Mouse (Mus musculus): ENCODE measurements around the gene Pigb. TPM values are rescaled to one million over a fixed set of nuclear protein-coding genes. Genes with fewer than 3 reads are reported as not detected.

Pigb gene
- total and polyA plus RNA-seq, 3 experiments = 3.8 to 15.9 (median 5.7) TPM

GRCm38 (mm10) chr9:73049833-73050232, 9.7 kb upstream of the Pigb start:
- Histone ChIP-seq H3K4me1 (ENCODE audit: control insufficient read depth in 1 of 2, insufficient read depth in 2 of 2) (peaks cover 2 to 57% of the 10 kb centered on the region in 2 experiments; a peak in 3 of 4 replicates), H3K27me3 (replicated peaks) (no peaks in the 10 kb centered on the region), H3K4me2 (ENCODE audit: insufficient read depth, low read depth, poor library complexity, severe bottlenecking) (no peak overlapping the region), H3K9ac (ENCODE audit: insufficient read depth, low read depth) (no peak overlapping the region), H3K4me3 (replicated peaks in 1 of 3; ENCODE audit: low read depth in 2 of 3, low read length in 2 of 3, poor library complexity in 1 of 3) (no peak overlapping the region), H3K27ac (ENCODE audit: insufficient read depth, low read depth) (no peak overlapping the region), H3K36me3 (replicated peaks in 1 of 2; ENCODE audit: control insufficient read depth in 1 of 2, insufficient read depth in 1 of 2, low read length in 1 of 2) (peaks cover 0 to 30% of the 10 kb centered on the region in 2 experiments), H3K9me3 (replicated peaks; ENCODE audit: low read length) (no peaks in the 10 kb centered on the region), H3K79me2 (replicated peaks; ENCODE audit: control insufficient read depth, extremely low read depth, insufficient read depth, poor library complexity, severe bottlenecking) (peaks cover 7% of the 10 kb centered on the region; the same call in 1 of the 2 replicates)
- TF ChIP-seq CTCF (conservative IDR thresholded peaks at IDR 0.05 in 1 of 2, IDR thresholded peaks at IDR 0.05 in 1 of 2; ENCODE audit: low read depth in 2 of 2, low read length in 2 of 2) = no peak
- TF ChIP-seq NRF1 (IDR thresholded peaks at IDR 0.05; ENCODE audit: low read depth, low read length) = no peak
- TF ChIP-seq ZKSCAN1 (IDR thresholded peaks at IDR 0.05; ENCODE audit: borderline replicate concordance, low read depth, low read length) = no peak
- TF ChIP-seq USF1 (IDR thresholded peaks at IDR 0.05; ENCODE audit: low read depth, low read length) = no peak
- no peak for TF ChIP-seq JUN (IDR thresholded peaks at IDR 0.05; ENCODE audit: insufficient read depth, low read depth, low read length)
- no peak for TF ChIP-seq POLR2AphosphoS2 (IDR thresholded peaks at IDR 0.05; ENCODE audit: low read depth, low read length)
- TF ChIP-seq MEF2A (IDR thresholded peaks at IDR 0.05; ENCODE audit: borderline replicate concordance, low read depth, low read length) = no peak
- no peak for TF ChIP-seq MYC (IDR thresholded peaks at IDR 0.05; ENCODE audit: low read depth, low read length)
- TF ChIP-seq NELFE (IDR thresholded peaks at IDR 0.05; ENCODE audit: low read depth, low read length) = no peak
- in situ Hi-C loops (cut with MboI; ENCODE audit: low pct_ligation_motif_present, low pct_unique_long_range_greater_than_20kb, low sequenced_read_pairs) = no loop called here
- dilution Hi-C loops (cut with MboI; ENCODE audit: extremely low pct_ligation_motif_present, extremely low pct_unique_long_range_greater_than_20kb, low sequenced_read_pairs) = no loop called here
- no peak for DNase-seq (ENCODE audit: extremely low read depth)

- H3K27ac ChIP-seq (ENCODE audit: insufficient read depth, low read depth) = no peak overlapping the region
- in situ Hi-C loops (cut with MboI; ENCODE audit: low pct_ligation_motif_present, low pct_unique_long_range_greater_than_20kb, low sequenced_read_pairs) (no loop called here), dilution Hi-C loops (cut with MboI; ENCODE audit: extremely low pct_ligation_motif_present, extremely low pct_unique_long_range_greater_than_20kb, low sequenced_read_pairs) (no loop called here)
- no peak overlapping the region for H3K4me3 ChIP-seq (replicated peaks in 1 of 3; ENCODE audit: low read depth in 2 of 3, low read length in 2 of 3, poor library complexity in 1 of 3)
- H3K9me3 ChIP-seq (replicated peaks; ENCODE audit: low read length) = no peaks in the 10 kb centered on the region
- no peaks in the 10 kb centered on the region for H3K27me3 ChIP-seq (replicated peaks)
- H3K4me1 ChIP-seq (ENCODE audit: control insufficient read depth in 1 of 2, insufficient read depth in 2 of 2) = peaks cover 2 to 51% of the 10 kb centered on the region in 2 experiments; a peak in 3 of 4 replicates
- H3K4me2 ChIP-seq (ENCODE audit: insufficient read depth, low read depth, poor library complexity, severe bottlenecking) = no peak overlapping the region
- no peak overlapping the region for H3K9ac ChIP-seq (ENCODE audit: insufficient read depth, low read depth)
- H3K36me3 ChIP-seq (replicated peaks in 1 of 2; ENCODE audit: control insufficient read depth in 1 of 2, insufficient read depth in 1 of 2, low read length in 1 of 2) = peaks cover 0 to 26% of the 10 kb centered on the region in 2 experiments
- DNase-seq (ENCODE audit: extremely low read depth) = no peak
- TF ChIP-seq POLR2A (IDR thresholded peaks at IDR 0.05; ENCODE audit: low read depth, low read length) (no peak), JUN (IDR thresholded peaks at IDR 0.05; ENCODE audit: insufficient read depth, low read depth, low read length) (no peak), EP300 (IDR thresholded peaks at IDR 0.05; ENCODE audit: low read length) (no peak)
- peaks cover 7% of the 10 kb centered on the region; the same call in 1 of the 2 replicates for H3K79me2 ChIP-seq (replicated peaks; ENCODE audit: control insufficient read depth, extremely low read depth, insufficient read depth, poor library complexity, severe bottlenecking)
Observed at GRCm38 (mm10) chr9:73048927-73049326, 8.7 kb upstream of the Pigb start.

- TF ChIP-seq POLR2AphosphoS2 (IDR thresholded peaks at IDR 0.05; ENCODE audit: low read depth, low read length) = no peak
- no peak for TF ChIP-seq ETS1 (conservative IDR thresholded peaks at IDR 0.05; ENCODE audit: low read depth, low read length)
- TF ChIP-seq JUND (conservative IDR thresholded peaks at IDR 0.05; ENCODE audit: low read depth, low read length) = no peak
- no peak for TF ChIP-seq RCOR1 (conservative IDR thresholded peaks at IDR 0.05; ENCODE audit: low read depth, low read length)
- TF ChIP-seq TBP (conservative IDR thresholded peaks at IDR 0.05; ENCODE audit: low read depth, low read length) = no peak
- no peak for TF ChIP-seq SIN3A (IDR thresholded peaks at IDR 0.05; ENCODE audit: low read length)
- no peak for TF ChIP-seq MAZ (IDR thresholded peaks at IDR 0.05; ENCODE audit: low read depth, low read length)
- no peak for TF ChIP-seq USF1 (IDR thresholded peaks at IDR 0.05; ENCODE audit: low read depth, low read length)
- TF ChIP-seq JUN (IDR thresholded peaks at IDR 0.05; ENCODE audit: insufficient read depth, low read depth, low read length) = no peak
- no peak for TF ChIP-seq TCF12 (IDR thresholded peaks at IDR 0.05; ENCODE audit: low read depth, low read length)
- TF ChIP-seq MXI1 (IDR thresholded peaks at IDR 0.05; ENCODE audit: low read depth, low read length) = no peak
- no peak for TF ChIP-seq IRF4 (IDR thresholded peaks at IDR 0.05; ENCODE audit: low read depth, low read length)
- TF ChIP-seq NELFE (IDR thresholded peaks at IDR 0.05; ENCODE audit: low read depth, low read length) = no peak
- no peak for TF ChIP-seq E2F4 (IDR thresholded peaks at IDR 0.05; ENCODE audit: insufficient replicate concordance, low read depth, low read length)
- no peak for TF ChIP-seq CHD1 (IDR thresholded peaks at IDR 0.05; ENCODE audit: low read depth, low read length)
- TF ChIP-seq ELF1 (IDR thresholded peaks at IDR 0.05; ENCODE audit: low read depth, low read length) = no peak
- TF ChIP-seq BHLHE40 (IDR thresholded peaks at IDR 0.05; ENCODE audit: low read depth, low read length) = no peak
- TF ChIP-seq GABPA (IDR thresholded peaks at IDR 0.05; ENCODE audit: insufficient replicate concordance, low read depth, low read length) = no peak
- TF ChIP-seq HCFC1 (IDR thresholded peaks at IDR 0.05; ENCODE audit: low read depth, low read length) = no peak
- no peaks in the 10 kb centered on the region for H3K9me3 ChIP-seq (replicated peaks; ENCODE audit: low read length)
- no peaks in the 10 kb centered on the region for H3K27me3 ChIP-seq (replicated peaks)
- H3K4me1 ChIP-seq (ENCODE audit: control insufficient read depth in 1 of 2, insufficient read depth in 2 of 2) = peaks cover 2 to 43% of the 10 kb centered on the region in 2 experiments; a peak in 3 of 4 replicates
- H3K27ac ChIP-seq (ENCODE audit: insufficient read depth, low read depth) = no peak overlapping the region
- peaks cover 0 to 24% of the 10 kb centered on the region in 2 experiments for H3K36me3 ChIP-seq (replicated peaks in 1 of 2; ENCODE audit: control insufficient read depth in 1 of 2, insufficient read depth in 1 of 2, low read length in 1 of 2)
- dilution Hi-C loops (cut with MboI; ENCODE audit: extremely low pct_ligation_motif_present, extremely low pct_unique_long_range_greater_than_20kb, low sequenced_read_pairs) (no loop called here), in situ Hi-C loops (cut with MboI; ENCODE audit: low pct_ligation_motif_present, low pct_unique_long_range_greater_than_20kb, low sequenced_read_pairs) (no loop called here)
- H3K79me2 ChIP-seq (replicated peaks; ENCODE audit: control insufficient read depth, extremely low read depth, insufficient read depth, poor library complexity, severe bottlenecking) = peaks cover 7% of the 10 kb centered on the region; the same call in 1 of the 2 replicates
- H3K4me2 ChIP-seq (ENCODE audit: insufficient read depth, low read depth, poor library complexity, severe bottlenecking) = no peak overlapping the region
- no peak for DNase-seq (ENCODE audit: extremely low read depth)
- no peak overlapping the region for H3K9ac ChIP-seq (ENCODE audit: insufficient read depth, low read depth)
- H3K4me3 ChIP-seq (replicated peaks in 1 of 3; ENCODE audit: low read depth in 2 of 3, low read length in 2 of 3, poor library complexity in 1 of 3) = no peak overlapping the region
Observed at GRCm38 (mm10) chr9:73047906-73048305, 7.7 kb upstream of the Pigb start.
